Mouse (Mus musculus): ENCODE measurements around the gene Ccn2. TPM values are rescaled to one million over a fixed set of nuclear protein-coding genes. Genes with fewer than 3 reads are reported as not detected.

The Ccn2 gene
- 10 to 100 TPM; 27.6 to 41.4 TPM for total RNA-seq (2021)

DNA sequence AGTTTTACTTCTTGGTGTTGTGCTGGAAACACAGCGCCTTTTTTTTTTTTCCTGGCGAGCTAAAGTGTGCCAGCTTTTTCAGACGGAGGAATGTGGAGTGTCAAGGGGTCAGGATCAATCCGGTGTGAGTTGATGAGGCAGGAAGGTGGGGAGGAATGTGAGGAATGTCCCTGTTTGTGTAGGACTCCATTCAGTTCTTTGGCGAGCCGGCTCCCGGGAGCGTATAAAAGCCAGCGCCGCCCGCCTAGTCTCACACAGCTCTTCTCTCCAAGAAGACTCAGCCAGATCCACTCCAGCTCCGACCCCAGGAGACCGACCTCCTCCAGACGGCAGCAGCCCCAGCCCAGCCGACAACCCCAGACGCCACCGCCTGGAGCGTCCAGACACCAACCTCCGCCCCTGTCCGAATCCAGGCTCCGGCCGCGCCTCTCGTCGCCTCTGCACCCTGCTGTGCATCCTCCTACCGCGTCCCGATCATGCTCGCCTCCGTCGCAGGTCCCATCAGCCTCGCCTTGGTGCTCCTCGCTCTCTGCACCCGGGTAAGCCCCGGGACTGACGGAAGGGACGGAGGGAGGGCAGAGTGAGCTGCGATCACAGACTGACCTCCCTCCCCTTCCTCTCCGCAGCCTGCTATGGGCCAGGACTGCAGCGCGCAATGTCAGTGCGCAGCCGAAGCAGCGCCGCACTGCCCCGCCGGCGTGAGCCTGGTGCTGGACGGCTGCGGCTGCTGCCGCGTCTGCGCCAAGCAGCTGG lies at the start of gene Ccn2:
TSS of gene Ccn2 (plus strand) at position 193 of the 753 bp plus-strand sequence.
- DNase-seq (ENCODE audit: extremely low spot score in 1 of 2, low spot score in 2 of 2), result peak; percentile 33 to 87
- intact Hi-C loops (cut with DNase I), result loop anchor here (10.0 kb wide), 1 partner anchor 261 kb away; no protein-coding TSS in a partner anchor

DNA sequence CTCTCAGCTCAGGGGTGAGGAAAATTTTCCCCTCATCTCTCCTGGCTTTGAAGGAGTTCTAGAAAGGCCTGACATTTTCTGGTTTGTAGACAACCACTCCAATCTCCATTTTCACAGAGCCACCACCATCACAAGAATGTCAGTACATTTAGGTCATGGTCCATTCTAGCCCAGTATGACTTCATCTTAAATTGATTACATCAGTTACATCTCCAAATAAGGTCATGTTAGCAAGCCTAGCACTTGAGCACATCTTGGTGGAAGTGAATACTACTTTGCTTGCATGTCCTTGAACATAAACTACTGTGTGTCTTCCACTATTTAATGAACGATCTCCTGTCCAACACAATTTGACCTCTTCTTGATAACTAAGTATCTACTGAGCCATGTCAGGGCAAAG lies 42.4 kb upstream of the Ccn2 start:
- no peak for DNase-seq (ENCODE audit: extremely low spot score in 1 of 2, low spot score in 2 of 2)
- intact Hi-C loops (cut with DNase I), result no loop called here

DNA sequence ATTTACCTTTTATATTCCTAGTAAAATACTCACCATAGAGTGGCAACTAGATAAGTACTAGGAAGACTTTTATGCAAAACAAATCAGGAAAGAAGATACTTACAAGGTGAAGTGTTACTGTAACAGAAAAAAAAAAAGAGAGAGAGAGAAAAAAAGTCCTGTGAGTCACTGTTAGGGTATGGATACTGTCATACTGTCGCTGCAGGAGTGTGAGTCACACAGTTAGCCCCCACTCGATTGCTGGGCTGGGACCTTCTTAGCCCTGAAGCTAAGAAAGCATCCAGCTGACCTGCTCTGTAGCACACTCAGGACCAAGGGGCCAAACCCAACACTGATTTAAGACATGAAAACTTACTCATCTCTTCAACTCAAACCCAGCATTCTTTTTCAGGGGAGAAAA lies 41.2 kb upstream of the Ccn2 start:
- intact Hi-C loops (cut with DNase I), result no loop called here
- DNase-seq (ENCODE audit: extremely low spot score in 1 of 2, low spot score in 2 of 2), result no peak

DNA sequence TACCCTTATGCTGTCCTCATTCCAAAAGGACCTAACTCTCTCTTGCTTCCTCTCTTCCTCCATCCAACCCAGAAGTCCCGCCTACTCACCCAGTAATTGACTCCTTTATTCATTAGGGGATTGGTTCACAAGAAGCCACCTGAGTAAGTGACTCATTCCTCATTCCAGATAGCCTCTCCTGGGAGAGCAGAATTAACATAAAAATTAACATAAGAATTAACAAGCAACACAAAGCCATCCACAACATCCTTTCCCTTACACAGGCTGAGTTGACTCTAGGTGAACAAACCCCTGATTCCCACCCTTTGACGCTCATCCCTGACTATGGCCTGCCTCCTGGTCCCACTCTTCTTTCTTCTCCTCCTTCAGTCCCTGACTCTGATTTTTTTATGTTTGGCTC lies 36.9 kb upstream of the Ccn2 start:
- DNase-seq (ENCODE audit: extremely low spot score in 1 of 2, low spot score in 2 of 2), result no peak
- intact Hi-C loops (cut with DNase I), result no loop called here

DNA sequence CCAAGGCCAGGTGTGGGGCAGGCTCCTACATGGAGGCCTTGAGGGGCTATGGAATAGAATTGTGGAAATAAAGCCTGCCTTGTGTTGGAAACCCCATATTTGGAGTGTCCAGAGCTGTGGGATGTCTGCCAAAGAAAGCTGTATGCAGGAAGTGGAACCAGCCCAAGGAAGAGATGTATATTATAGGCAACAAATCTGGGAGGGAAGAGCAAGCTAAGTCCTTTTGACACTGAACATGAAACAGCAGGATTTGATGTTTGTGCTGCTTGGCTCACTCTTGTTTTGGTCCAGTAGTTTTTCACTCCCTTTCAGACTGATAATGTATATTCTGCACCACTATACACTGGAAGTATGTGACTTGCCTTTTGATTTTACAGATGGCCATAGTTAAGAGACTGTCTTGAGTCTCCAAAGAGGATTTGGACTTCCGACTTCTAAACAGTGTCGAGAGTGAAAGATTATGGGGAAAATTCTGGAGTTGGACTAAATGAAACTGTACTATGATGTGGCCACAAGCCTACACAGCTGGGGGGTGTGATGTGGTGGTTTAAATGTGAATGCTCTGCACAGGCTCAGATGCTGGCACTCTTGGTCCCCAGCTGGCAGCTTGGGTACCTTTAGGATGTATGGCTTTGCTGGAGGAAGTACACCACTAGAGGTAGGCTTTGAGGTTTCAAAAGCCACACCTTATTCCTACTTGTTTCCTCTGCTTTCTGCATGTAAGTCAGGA lies 25.4 kb upstream of the Ccn2 start:
- DNase-seq (ENCODE audit: extremely low spot score in 1 of 2, low spot score in 2 of 2), result no peak
- intact Hi-C loops (cut with DNase I), result no loop called here

DNA sequence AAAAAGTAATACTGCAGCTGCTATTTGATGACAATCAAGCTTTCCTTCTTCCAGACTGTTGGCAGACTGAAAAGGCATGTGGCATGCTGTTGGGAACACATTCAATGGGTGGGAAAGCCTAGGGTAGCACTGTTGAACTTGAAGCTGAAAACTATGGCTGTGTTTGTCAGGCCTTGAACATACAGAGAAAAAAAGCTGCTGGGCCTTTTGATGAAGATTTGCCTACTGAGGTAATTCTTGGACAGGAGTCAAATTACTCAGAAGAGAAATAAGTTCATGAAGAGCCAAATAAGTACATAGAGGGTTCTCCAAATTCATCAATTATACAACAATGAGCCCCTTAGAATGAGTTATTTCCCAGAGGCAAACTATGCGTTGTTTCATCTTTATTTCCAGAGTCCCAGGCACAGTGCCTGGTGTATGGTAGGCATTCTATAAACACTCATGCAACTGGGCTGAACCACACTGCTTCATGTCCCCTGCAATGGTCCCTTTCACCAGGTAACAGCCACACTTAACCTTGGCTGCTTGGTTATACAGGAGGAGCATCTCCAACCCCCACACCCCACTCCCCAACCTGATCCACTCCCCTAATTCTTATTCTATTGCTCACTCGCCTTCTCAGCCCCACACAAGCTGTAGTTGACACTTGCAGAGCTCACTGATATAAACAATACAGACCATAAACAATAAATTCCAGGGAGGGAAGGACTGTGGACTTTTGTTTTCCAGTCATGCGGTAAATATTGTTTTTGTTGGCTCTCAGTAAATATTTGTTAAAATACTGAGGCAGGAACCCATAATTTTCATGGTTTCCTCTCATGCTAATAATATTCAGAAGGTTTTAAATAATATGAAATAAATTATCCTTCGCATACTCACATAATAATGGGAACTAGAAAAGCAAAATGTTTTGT lies 22.9 kb upstream of the Ccn2 start:
- intact Hi-C loops (cut with DNase I), result no loop called here

DNA sequence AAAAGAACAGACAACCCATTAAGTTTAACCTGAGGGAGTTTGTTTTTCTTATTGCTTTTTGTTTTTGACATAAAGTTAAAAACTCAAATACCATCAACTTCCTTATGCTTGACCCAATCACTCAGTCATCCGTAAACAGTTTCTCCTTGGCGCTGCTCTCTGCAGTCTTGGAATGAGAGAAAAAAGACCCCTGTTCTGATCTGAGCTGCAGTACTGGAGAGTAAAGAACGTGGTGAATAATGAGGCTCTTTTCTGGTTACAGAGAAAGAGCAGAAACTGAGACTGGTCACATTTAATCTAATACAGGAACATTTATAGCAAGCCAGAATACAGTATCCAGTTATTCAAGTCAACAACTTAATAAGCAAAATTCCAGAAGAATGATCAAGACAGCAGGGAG lies 21.8 kb upstream of the Ccn2 start:
- intact Hi-C loops (cut with DNase I), result no loop called here
- DNase-seq (ENCODE audit: extremely low spot score in 1 of 2, low spot score in 2 of 2), result no peak

More for the DNA sequence above, 22.9 kb upstream of the Ccn2 start:
- DNase-seq (ENCODE audit: extremely low spot score in 1 of 2, low spot score in 2 of 2), result no peak

DNA sequence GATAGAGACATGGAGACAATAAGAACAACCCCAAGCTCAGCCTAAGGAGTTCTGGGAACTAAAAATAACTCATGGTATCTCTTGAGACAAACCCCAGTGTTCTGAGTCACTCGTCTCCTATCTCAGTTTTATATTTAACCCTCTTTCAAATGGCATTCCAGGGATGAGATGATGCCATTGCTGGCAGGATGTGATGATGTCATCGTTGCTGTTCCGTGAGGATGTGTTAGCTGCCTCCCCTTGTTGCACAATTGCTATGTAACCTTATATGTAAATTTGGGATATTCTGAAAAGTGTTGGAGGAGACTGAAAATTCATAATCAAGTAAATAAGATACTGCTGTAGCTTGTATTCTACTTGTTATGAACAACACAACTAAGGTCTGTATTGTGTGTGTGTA lies 14.2 kb upstream of the Ccn2 start:
- DNase-seq (ENCODE audit: extremely low spot score in 1 of 2, low spot score in 2 of 2), result no peak
- intact Hi-C loops (cut with DNase I), result no loop called here

DNA sequence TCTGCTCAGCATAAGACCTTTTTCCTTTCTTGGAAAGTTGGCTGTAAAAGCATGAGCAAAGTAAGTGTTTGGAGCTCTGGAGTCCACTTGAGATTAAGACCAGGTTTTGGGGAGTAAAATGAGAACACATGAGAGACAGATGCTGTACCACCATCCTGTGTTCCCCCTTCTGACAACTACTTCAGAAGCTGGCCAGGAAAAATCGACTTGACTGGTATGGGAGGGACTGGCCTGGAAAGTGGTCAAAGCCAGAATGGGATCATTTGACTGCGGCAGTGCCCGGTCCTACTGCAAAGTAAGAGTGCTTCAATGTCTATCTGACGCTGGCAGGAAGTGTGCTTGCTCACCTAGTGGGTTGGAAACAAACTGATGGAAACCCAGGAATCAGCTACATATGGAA lies 6.4 kb upstream of the Ccn2 start:
- DNase-seq (ENCODE audit: extremely low spot score in 1 of 2, low spot score in 2 of 2), result no peak
- intact Hi-C loops (cut with DNase I), result no loop called here

DNA sequence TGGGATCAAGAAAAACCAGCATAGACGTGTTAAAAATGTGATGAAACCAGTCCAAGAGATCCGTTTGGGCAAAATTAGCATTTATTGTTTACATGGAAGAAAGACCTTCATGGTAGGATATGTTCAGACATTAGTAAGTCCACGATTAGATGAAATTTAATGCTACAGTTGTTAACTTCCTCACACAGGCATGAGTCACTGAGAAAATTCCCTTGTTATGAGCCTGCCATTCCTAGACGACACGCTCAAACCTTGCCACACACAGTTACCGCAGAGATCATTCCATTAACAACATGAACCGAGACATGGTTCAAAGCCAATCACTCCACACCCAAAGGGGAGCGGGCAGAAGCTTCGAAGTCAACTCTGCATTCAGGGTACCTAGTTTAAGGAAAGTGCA lies 6.0 kb upstream of the Ccn2 start:
- intact Hi-C loops (cut with DNase I), result no loop called here
- no peak for DNase-seq (ENCODE audit: extremely low spot score in 1 of 2, low spot score in 2 of 2)

DNA sequence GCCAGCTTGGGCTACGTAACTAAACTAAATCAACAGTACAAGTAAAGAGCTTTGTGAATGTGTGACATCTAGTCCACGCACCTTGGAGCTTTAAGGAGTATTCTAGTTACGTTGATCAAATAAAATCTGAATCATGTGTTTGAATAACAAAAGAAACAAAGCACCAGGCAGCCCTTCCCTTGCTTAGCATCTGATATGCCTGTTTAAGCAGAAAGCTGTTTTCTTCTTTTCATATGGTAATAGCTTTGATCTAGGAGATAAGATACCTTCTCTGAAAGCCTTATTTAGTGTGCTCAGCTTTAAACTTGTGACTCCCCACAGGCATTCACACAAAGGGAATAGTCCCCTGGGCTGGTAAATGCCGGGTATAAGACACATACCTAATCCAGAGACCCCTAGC lies 4.7 kb upstream of the Ccn2 start:
- intact Hi-C loops (cut with DNase I), result loop anchor here (5.0 to 10.0 kb wide), 2 partner anchors 208 to 256 kb away; no protein-coding TSS in a partner anchor
- DNase-seq (ENCODE audit: extremely low spot score in 1 of 2, low spot score in 2 of 2), result no peak

DNA sequence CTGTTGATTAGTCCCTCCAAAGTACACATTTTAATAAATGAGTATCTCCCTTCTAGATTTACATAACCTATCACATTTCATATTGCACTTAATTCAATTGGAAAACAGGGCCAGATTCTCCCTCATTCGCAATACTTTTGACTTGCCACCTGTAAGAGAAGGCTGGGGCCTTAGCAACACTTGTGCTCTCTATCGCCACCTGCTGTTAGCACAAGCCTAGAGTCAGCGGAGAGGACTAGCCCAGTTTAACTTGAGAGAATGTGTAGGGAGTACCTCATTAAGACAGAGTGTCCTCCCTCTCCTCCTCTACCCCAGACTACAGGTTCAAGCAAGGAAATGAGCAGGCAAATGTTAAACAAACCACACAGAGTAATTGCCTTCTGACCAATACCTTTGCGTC lies 4.1 kb upstream of the Ccn2 start:
- peak; percentile 77 to 86 for DNase-seq (ENCODE audit: extremely low spot score in 1 of 2, low spot score in 2 of 2)
- intact Hi-C loops (cut with DNase I), result loop anchor here (5.0 to 10.0 kb wide), 2 partner anchors 209 to 256 kb away; no protein-coding TSS in a partner anchor

DNA sequence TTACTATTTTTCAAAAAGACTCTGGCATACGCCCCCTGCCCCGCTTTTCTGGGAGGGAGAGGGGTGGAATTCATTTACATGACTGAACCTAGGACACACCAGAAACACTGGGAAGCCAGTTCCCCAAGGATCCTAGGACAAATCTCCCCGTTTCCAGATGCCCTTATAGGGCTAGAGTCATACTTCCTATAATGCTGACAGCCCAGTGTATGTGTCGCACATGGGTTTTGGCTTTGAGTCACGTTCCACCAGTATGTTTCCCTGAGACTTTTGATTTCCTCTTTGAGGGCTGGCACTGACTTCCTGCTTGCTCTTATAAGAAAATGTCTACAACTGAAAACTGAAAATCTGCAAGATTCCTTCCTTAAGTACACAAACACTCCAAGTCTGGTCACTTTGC lies 3.5 kb upstream of the Ccn2 start:
- no peak for DNase-seq (ENCODE audit: extremely low spot score in 1 of 2, low spot score in 2 of 2)
- intact Hi-C loops (cut with DNase I), result loop anchor here (5.0 to 10.0 kb wide), 2 partner anchors 209 to 257 kb away; no protein-coding TSS in a partner anchor

DNA sequence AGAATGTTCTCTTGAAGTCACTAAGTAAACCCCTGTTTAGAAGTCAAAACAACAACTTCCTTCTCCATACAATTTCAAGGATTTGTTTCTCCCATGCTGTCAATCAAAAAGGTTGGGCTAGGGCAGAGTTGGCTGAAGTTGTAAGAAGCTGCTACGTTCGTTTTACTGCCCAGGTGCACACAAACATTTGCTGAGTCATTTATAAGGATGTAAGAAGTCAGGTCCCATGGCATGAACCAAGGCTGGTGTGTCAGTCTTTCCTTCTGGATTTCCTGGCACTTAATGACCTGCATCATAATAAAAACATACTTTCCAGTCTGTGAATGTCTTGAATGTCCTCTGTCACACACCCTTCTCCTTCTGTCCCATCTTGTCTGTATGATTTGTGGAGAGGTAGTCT lies 2.9 kb upstream of the Ccn2 start:
- intact Hi-C loops (cut with DNase I), result loop anchor here (5.0 to 10.0 kb wide), 2 partner anchors 210 to 258 kb away; no protein-coding TSS in a partner anchor
- DNase-seq (ENCODE audit: extremely low spot score in 1 of 2, low spot score in 2 of 2), result no peak

DNA sequence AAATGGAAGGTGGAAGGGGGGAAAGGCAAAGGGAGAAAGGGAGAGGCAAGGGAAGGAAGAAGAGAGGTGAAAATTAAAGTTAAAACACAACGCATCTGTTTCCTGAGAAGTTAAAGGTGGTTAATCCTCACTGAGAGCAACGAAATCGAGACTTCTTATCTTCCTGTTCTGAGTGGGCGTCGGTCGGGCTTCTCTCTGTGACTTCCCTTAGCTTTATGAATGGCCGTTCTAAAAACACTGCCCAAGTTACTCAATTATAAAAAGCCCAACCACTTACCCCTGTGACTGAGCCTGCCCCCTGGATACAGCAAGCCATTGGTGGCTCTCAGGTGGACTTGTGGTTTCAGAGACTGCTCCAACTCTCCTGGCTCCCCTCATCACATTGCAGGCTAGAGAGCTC lies 2.3 kb upstream of the Ccn2 start:
- intact Hi-C loops (cut with DNase I), result loop anchor here (5.0 to 10.0 kb wide), 2 partner anchors 211 to 258 kb away; no protein-coding TSS in a partner anchor
- no peak for DNase-seq (ENCODE audit: extremely low spot score in 1 of 2, low spot score in 2 of 2)

DNA sequence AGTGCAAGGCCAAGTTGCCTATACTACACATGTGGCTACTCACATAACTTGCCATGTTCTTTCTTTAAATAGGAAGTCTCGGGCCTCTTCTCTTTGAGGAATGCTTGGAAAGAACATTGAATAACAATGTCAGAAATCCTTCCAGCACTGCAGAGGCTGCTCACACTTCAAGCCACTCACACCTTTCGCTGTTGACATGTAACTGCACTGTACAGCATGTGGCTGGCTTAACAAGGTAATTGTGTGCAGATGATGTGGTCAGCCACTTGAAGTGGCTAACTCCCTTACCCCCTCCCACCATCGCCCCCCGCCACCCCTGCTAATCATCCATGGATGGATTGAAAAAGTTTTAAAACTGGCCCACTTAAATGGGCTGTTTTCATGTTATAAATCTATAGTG lies 1.7 kb upstream of the Ccn2 start:
- intact Hi-C loops (cut with DNase I), result loop anchor here (5.0 to 10.0 kb wide), 2 partner anchors 211 to 259 kb away; no protein-coding TSS in a partner anchor
- DNase-seq (ENCODE audit: extremely low spot score in 1 of 2, low spot score in 2 of 2), result no peak

DNA sequence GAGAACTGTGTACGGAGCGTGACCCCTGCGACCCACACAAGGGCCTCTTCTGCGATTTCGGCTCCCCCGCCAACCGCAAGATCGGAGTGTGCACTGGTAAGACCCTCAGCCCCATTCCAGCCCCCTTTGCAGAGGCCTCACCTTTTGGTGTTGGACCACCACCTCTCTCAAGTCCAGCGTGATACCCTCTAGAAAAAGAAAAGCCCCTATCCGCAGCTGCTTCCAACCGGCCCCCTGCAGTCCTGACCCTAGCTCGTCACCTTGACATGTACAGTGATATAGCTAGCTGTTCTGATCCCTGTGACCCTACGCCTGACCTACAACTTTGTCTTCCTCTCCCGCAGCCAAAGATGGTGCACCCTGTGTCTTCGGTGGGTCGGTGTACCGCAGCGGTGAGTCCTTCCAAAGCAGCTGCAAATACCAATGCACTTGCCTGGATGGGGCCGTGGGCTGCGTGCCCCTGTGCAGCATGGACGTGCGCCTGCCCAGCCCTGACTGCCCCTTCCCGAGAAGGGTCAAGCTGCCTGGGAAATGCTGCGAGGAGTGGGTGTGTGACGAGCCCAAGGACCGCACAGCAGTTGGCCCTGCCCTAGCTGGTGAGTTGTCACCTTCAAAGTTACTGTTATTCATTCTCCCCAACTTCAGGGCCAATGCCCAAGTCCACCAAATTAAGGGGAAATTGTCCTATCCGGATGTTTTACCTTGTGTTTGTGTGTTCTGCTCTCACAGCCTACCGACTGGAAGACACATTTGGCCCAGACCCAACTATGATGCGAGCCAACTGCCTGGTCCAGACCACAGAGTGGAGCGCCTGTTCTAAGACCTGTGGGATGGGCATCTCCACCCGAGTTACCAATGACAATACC lies 994 bp downstream of the Ccn2 start:
- DNase-seq (ENCODE audit: extremely low spot score in 1 of 2, low spot score in 2 of 2), result peak in 1 of 2 experiments; percentile 70

DNA sequence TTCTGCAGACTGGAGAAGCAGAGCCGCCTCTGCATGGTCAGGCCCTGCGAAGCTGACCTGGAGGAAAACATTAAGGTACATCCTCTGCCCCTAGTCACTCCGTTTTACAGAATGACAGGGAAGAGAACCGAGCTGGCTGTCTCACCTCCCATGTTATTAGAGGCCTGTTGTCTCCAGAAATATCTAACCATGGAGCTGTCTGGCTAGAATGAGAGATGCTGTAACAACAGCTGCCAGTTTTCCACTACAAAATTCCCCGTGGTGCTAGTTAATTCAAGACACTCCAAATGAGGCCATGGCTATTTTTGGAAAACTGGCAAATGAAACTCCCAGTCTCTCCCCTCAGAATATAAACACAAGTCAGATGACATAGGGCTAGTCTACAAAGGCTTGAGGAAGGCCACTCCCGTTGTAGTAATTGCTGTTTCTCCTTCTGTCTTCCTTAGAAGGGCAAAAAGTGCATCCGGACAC lies 1.7 kb downstream of the Ccn2 start:
- intact Hi-C loops (cut with DNase I), result loop anchor here (10.0 kb wide), 1 partner anchor 262 kb away; no protein-coding TSS in a partner anchor
- DNase-seq (ENCODE audit: extremely low spot score in 1 of 2, low spot score in 2 of 2), result no peak

More for the DNA sequence above, 994 bp downstream of the Ccn2 start:
- intact Hi-C loops (cut with DNase I), result loop anchor here (10.0 kb wide), 1 partner anchor 261 kb away; no protein-coding TSS in a partner anchor
